Mouse (Mus musculus): Measurements from ENCODE around the gene Trpm3.

The Trpm3 gene

GRCm38 (mm10) chr19:22922871-22923670 is 784.2 kb downstream of the Trpm3 start:
- DNase-seq (ENCODE audit: low spot score): no peak

- DNase-seq (ENCODE audit: low spot score): no peak
Observed at GRCm38 (mm10) chr19:22925284-22925683, 786.4 kb downstream of the Trpm3 start.

GRCm38 (mm10) chr19:22926753-22927152 is 787.9 kb downstream of the Trpm3 start:
- DNase-seq (ENCODE audit: low spot score): no peak

- DNase-seq (ENCODE audit: low spot score): no peak
Observed at GRCm38 (mm10) chr19:22928366-22928765, 789.5 kb downstream of the Trpm3 start.

- DNase-seq (ENCODE audit: low spot score): peak; percentile 62
Observed at GRCm38 (mm10) chr19:22929768-22930167, 790.9 kb downstream of the Trpm3 start.

- no peak for DNase-seq (ENCODE audit: low spot score)
Observed at GRCm38 (mm10) chr19:22930368-22930834, 791.6 kb downstream of the Trpm3 start.

GRCm38 (mm10) chr19:22931006-22931405 is 792.2 kb downstream of the Trpm3 start:
- no peak for DNase-seq (ENCODE audit: low spot score)

GRCm38 (mm10) chr19:22935067-22935466 is 796.2 kb downstream of the Trpm3 start:
- DNase-seq (ENCODE audit: low spot score): no peak

- no peak for DNase-seq (ENCODE audit: low spot score)
Observed at GRCm38 (mm10) chr19:22938848-22939724, 800.2 kb downstream of the Trpm3 start.

GRCm38 (mm10) chr19:22939836-22940235 is 801.0 kb downstream of the Trpm3 start:
- DNase-seq (ENCODE audit: low spot score): no peak

GRCm38 (mm10) chr19:22940487-22940886 is 801.6 kb downstream of the Trpm3 start:
- DNase-seq (ENCODE audit: low spot score): peak; percentile 81

GRCm38 (mm10) chr19:22940956-22941355 is 802.1 kb downstream of the Trpm3 start:
- DNase-seq (ENCODE audit: low spot score): no peak

GRCm38 (mm10) chr19:22952480-22952879 is 813.6 kb downstream of the Trpm3 start:
- DNase-seq (ENCODE audit: low spot score): no peak

- DNase-seq (ENCODE audit: low spot score): no peak
Observed at GRCm38 (mm10) chr19:22953191-22953590, 814.3 kb downstream of the Trpm3 start.

GRCm38 (mm10) chr19:22958414-22958813 is 819.6 kb downstream of the Trpm3 start:
- no peak for DNase-seq (ENCODE audit: low spot score)

- no peak for DNase-seq (ENCODE audit: low spot score)
Observed at GRCm38 (mm10) chr19:22960450-22961265, 821.8 kb downstream of the Trpm3 start.

- no peak for DNase-seq (ENCODE audit: low spot score)
Observed at GRCm38 (mm10) chr19:22962001-22962708, 823.3 kb downstream of the Trpm3 start.

- DNase-seq (ENCODE audit: low spot score): no peak
Observed at GRCm38 (mm10) chr19:22962731-22963130, 823.9 kb downstream of the Trpm3 start.

- DNase-seq (ENCODE audit: low spot score): no peak
Observed at GRCm38 (mm10) chr19:22963726-22964398, 825.0 kb downstream of the Trpm3 start.

GRCm38 (mm10) chr19:22965470-22965869 is 826.6 kb downstream of the Trpm3 start:
- DNase-seq (ENCODE audit: low spot score): no peak

- DNase-seq (ENCODE audit: low spot score): no peak
Observed at GRCm38 (mm10) chr19:22973294-22973693, 834.4 kb downstream of the Trpm3 start.
